Mouse (Mus musculus): ENCODE measurements around the gene Foxo6. TPM values are rescaled to one million over a fixed set of nuclear protein-coding genes. Genes with fewer than 3 reads are reported as not detected.

The Foxo6 gene
- total RNA-seq, 2 experiments from 2014 or later, result 12.4 to 15.8 TPM

DNA sequence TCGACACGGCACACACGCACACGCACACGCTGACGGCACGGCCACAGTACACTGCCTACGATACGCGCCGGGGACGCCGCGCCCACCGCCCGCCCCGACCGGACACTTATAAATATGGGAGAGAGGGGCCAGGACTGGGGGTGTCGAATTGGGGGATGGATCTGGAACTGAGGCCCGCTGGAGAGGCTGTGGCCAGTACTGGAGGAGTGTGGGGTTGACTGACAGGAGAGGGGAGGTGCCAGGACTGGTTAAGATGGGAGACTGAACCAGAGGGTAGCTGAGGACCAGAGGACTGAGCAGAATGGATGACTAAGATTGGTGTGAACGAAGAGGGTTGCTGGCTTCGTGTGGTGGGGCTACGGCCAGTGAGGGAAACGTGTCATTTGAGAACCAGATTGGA lies 20.0 kb downstream of the Foxo6 start:
- no peak for DNase-seq (ENCODE audit: low spot score in 2 of 2)
- intact Hi-C loops (cut with DNase I), result no loop called here

DNA sequence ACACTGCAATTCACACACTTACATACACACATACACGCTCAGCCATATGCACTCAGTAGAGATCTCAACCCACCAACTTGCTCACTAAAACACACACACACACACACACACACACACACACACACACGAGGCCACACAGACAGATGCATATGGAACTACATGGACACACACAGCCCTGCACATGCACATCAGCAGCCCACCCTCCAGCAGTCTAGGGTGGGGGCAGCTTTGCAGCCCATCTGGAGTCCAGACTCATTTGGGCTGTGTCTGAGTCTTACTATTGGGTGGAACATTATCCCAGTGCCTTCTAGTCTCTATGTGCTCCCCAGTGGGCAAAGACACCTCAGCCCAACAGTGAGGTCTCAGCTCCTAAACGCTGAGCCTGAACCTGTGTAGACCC lies 23.0 kb downstream of the Foxo6 start:
- intact Hi-C loops (cut with DNase I), result no loop called here
- DNase-seq (ENCODE audit: low spot score in 2 of 2), result no peak

DNA sequence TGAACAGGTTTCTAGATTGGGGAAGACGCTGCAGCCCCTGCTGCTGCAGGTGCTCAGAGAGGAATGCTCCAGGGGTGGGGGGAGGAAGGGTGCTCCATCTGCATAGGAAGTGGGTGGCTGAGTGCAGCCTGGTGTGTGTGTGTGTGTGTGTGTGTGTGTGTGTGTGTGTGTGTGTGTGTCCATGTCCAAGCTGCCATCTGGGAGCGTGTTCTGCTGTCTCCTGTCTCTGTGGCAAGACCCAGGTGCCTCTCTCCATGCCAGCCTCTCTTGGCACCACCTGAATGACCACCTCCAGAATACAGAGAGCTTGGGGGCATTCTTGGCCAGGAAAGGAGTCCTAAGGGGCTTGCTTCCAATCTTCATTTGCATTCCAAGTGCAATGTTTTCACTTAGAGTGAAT lies 24.4 kb downstream of the Foxo6 start:
- DNase-seq (ENCODE audit: low spot score in 2 of 2), result no peak

DNA sequence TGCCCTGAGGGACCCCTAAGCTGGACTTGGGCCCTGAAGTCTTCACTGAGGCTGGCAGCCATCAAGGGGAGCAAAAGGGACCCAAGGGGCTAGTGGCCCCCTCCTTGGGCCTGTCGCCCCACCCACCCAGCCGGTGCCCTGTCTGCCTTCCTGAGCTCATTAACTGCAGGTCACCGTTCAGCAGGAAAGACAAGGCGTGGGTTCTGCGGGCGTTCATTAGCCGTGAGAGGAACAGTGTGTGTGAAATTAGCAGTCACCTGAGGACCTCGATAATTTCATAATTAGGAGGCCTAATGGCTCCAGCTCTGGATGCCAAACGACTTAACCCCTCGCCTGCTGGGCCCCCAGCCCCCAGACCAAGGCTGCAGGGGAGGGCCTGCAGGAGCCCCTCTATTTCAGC lies 24.9 kb downstream of the Foxo6 start:
- DNase-seq (ENCODE audit: low spot score in 2 of 2), result no peak
- intact Hi-C loops (cut with DNase I), result no loop called here

More for the DNA sequence above, 24.4 kb downstream of the Foxo6 start:
- intact Hi-C loops (cut with DNase I), result no loop called here

DNA sequence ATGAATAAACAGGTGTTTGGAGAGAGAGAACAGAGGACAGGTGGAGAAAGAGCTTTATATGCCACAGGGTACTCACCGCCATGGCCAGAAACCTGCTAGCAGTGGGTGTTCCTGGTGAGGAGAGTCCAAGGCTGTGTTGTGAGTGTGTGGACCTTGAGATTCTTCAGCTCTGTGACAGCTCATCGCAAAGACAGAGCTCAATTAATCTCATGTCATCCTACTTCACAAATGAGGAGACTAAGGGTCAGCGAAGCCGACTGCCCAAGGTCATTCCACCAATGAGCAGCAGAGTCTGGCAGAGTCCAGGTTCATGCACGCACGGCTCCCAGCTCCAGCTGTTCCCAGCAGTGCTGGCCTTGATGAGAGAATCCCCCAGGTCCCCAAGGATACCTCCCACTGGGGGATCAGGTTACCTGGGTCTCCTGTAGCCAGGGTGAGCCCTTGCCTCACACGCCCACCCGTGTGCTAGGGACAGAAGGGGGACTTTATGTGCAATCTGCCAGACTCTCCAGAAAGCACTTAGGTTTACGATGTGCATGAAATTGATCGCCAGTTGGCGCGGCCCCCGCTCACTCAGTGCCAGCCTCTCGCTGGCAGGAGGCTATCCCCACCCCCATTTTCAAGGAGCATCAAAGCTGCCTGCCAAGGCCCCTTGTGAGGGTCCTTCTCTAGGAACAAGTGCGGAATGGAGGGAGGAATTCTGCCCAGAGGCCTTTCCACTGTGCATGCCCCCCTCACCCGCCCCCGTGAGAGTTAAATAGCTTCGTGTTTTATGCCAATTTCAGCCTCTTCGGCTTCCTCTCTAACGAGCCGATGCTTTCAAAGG lies 27.6 kb downstream of the Foxo6 start:
- intact Hi-C loops (cut with DNase I), result loop anchor here (2.0 kb wide), 1 partner anchor 23 kb away; no protein-coding TSS in a partner anchor
- DNase-seq (ENCODE audit: low spot score in 2 of 2), result peak in 1 of 2 experiments; percentile 72

DNA sequence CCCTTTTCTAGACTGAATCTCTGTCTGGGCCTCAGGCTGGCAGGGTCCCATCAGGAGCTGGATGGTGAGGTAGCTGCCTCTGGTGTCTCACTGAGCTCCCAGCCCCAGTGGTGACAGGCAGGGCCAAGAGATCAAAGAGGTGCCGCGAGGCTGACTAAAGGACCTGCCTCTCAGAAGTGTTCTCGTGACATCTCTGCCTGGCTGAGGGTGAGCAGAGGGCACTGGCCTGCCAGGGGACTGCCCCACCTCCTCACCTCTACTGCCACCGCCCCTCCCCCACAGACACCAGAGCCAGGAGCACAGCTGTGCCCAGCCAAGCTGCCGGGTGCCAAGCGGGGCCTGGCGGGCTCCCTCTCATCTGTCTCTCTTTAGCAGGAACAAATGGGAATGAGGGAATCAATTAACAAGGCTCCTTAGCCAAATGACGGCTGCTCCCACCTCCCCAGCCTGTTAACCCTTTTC lies 38.3 kb downstream of the Foxo6 start:
- DNase-seq (ENCODE audit: low spot score in 2 of 2), result peak; percentile 46 to 56
- intact Hi-C loops (cut with DNase I), result loop anchor here (5.0 kb wide), 1 partner anchor 38 kb away; the partner anchor contains the start of gene Foxo6

DNA sequence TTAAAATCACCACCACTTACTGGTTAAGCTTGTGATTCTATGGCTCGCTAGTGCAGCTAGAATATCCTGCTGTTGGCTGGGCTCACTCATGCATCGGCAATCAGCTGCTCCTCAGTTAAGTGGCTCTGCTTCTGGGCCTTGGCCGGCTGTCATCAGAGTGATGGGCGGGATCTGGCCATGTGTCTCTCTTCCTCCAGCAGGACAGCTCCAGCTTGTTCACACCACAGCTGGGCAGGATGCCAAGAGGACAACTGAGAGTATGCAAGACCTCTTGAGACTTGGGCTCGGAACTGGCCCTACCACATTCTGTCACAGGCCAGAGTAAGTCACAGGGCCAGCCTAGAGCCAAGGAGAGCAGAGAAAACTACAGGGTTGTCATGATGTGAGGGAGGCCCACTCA lies 39.7 kb downstream of the Foxo6 start:
- intact Hi-C loops (cut with DNase I), result loop anchor here (5.0 kb wide), 1 partner anchor 40 kb away; the partner anchor contains the start of gene Foxo6
- no peak for DNase-seq (ENCODE audit: low spot score in 2 of 2)

DNA sequence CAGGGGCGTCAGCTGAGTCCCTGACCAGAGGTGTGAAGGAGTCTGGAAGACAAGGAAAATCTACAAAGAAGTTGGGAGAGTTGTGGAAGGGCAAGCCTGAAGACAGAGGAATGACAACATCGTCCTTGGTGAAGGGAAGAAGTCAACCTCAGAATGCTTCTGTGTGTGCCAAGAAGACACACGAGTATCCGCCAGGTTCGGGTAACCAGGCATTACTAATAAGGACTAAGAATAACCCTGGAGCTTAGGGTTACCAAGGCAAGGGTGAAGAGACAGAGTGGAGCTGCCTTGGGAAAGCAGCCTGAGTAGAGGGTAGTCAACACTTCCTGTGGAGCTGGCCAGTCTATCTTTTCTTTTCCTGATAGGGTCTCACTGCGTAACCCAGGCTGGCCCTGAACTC lies 41.1 kb downstream of the Foxo6 start:
- DNase-seq (ENCODE audit: low spot score in 2 of 2), result no peak
- intact Hi-C loops (cut with DNase I), result loop anchor here (5.0 kb wide), 1 partner anchor 41 kb away; the partner anchor contains the start of gene Foxo6

DNA sequence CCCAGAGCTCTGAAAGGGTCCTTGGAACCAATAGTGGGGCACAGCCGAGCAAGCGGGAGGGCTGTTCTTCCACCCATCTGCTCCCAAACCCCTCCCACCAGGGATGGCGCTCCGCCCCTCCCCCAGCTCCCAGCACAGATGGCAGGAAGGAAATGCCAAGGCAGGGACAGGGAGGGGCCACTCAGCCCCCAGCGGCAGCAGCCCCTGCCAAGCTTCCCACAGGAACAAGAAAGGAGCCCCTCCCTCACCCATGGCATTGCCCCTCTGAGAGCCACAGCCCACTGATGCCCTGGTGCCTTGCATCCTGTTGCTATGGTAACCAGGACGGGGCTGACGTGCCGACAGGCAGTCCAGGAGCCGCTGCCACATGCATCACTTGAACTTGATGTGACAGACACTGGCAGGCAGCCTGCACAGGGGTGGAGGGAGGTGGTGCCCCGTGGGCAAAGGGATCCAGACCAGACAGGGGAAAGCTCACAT lies 44.3 kb downstream of the Foxo6 start:
- DNase-seq (ENCODE audit: low spot score in 2 of 2), result peak; percentile 69 to 76
- intact Hi-C loops (cut with DNase I), result no loop called here

DNA sequence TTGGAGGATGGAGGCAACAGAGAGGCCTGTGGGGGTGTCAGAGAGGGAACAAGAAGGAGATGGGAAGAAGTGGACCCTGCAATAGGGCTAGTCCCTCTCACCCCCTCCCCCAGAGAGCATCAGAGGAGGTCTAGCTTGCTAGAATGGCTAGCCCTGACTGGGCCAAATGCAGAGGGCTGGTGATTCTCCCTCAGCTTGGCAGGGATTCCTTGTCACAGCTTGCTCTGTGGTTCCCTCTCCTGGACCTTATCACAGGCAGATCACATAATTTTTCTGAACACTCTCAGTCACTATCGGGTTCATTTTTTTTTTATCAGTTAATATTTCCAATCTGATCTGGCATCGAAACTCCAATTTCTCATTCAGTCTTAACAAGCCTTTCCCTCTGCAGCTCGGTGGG lies 46.0 kb downstream of the Foxo6 start:
- no peak for DNase-seq (ENCODE audit: low spot score in 2 of 2)
- intact Hi-C loops (cut with DNase I), result no loop called here

DNA sequence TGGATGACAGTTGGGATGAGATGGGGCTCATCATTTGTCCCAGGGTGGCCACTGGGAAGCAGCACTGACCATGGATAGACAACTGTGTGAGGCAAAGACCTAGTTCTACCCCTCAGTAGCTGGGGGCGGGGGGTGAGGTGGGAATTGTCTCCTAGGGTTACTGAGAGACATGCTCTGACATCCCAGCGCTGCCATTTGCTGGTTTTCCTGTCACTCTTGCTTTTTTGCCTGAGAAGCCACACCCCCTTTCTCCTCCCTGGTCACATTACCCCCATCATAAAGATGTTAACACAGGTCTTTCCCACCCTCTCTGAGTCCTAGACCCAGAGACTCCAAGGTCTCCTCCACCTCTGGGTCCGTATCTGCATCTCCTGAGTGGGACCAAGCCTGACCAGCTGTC lies 47.7 kb downstream of the Foxo6 start:
- DNase-seq (ENCODE audit: low spot score in 2 of 2), result no peak
- intact Hi-C loops (cut with DNase I), result no loop called here

DNA sequence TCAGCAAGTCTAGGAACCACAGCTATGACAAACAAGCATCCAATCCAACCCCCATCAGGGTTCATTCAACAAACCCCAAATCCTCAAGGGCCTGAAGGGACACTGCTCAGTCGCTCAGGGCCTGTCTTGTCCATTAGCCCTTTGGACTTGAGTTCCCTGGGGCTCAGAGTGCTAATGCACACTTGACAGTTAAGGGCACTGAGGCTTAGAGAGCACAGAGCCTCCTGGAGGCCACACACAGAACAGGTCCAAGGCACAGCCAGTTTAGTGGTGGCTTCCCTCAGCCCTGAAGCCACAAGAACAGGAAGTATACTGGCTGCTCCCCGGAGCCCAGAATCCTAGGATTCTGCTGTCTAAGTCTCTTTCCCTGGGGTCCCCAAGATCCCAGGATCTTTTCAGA lies 53.9 kb downstream of the Foxo6 start:
- intact Hi-C loops (cut with DNase I), result no loop called here
- no peak for DNase-seq (ENCODE audit: low spot score in 2 of 2)

DNA sequence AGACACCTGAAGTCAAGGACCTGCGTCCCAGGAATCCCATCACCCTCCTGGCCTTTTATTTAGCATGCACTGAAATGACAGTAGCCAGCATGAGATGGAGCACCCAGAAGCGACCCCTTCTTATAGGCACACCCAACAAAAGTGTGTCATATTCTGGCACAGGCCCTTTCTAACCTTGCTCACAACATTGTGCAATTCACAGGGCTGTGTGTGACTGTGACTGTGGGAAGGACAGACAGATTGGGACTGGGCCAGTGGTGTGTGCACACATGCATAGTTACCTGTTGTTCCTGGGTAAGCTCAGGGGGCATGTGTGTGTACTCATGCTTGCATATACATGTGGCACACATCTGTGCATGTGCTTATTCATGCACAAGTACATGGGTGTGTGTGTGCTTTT lies 54.6 kb downstream of the Foxo6 start:
- intact Hi-C loops (cut with DNase I), result no loop called here
- no peak for DNase-seq (ENCODE audit: low spot score in 2 of 2)

DNA sequence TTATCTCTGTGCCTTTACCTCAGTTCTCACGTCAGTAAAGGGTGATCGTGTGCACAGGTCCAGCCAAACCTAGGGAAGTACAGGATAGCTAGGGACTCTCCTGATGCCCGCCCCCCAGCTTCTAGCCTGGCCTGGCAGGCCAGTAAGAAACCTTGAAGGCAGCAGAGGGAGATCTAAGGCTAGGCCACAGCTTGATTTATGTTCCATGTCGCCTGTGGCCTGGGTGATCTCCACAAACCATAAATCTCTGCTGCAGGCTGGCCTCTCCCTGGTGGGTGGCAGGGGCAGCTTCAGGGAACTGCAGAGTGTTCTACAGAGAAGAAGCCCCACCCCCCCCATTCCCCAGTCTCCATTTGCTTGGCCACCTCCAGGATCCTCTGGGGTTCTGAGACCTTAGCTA lies 55.2 kb downstream of the Foxo6 start:
- intact Hi-C loops (cut with DNase I), result no loop called here
- DNase-seq (ENCODE audit: low spot score in 2 of 2), result no peak

DNA sequence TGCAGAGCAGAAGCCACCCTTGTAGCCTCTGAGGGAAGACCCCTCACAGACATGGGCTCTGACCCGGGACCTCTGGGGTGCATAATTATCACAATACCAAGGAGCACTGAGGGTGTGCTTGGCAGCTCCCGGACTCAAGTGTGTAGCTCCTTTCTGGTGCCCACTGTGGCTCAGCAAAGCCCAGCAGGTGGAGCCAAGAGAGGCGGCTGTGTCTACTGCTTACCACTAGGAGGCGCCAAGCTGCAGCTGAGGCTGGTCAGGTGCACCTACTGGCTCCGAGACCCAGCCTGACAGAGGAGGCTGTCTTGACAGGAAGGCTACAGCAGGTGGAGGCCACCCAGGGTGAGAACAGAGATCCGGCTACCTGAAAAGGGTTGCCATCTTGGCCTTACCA lies 56.9 kb downstream of the Foxo6 start:
- intact Hi-C loops (cut with DNase I), result loop anchor here (1.0 kb wide), 1 partner anchor 57 kb away; the partner anchor contains the start of gene Foxo6
- peak in 1 of 2 experiments; percentile 73 for DNase-seq (ENCODE audit: low spot score in 2 of 2)

DNA sequence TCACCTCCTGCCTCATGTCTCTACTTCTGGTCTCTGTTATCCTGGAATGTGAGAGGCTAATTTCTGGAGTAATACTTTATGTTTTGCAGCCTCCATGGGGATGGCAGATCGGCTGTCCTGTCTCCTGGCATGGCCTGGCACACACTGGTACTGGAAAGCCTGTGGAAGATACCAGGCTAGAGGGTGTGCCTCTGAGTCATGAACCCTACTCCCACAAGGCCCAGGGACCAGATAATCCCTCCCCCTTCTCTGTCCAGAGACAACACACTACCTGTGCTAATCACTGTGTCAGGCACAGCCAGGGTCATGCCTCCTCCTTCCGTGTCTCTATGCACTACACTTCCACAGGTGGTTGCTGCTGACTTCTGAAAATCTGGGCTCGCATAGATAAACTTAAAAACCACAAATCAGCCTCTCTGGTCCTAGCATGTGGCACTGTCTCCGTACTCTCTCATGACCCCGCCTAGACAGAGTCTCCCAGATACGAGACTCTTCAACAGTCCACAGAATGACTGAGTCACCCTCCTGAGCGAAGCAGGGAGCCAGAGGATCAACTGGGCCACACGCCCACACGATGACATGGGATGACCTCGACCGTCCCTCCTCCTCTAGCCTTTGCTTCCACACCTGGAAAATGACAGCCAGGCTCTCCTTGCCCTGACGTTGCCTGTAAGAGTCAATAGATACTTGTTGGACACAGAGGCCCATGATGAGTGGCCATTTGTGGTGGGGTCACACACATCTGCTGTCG lies 57.5 kb downstream of the Foxo6 start:
- intact Hi-C loops (cut with DNase I), result loop anchor here (1.0 kb wide), 1 partner anchor 58 kb away; the partner anchor contains the start of gene Foxo6
- no peak for DNase-seq (ENCODE audit: low spot score in 2 of 2)

DNA sequence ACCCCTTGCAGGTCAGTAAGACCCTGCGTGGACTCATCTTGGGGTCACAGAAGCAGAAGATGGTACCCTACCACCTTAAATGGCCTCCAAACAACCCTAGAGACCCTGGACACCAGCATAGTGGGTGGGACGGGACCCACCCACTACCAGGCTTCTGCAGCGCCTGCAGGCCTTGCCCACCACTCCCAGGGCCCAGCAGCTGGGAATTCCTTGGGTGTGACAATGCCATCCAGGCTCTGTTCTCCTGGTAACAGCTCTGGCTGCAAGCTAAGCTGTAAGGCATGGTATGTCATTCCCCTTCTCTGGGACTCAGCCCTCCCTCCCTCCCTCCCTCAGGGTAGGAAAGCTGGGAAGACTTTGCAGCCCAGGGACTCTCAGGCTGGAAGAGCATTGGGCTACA lies 58.5 kb downstream of the Foxo6 start:
- intact Hi-C loops (cut with DNase I), result no loop called here
- DNase-seq (ENCODE audit: low spot score in 2 of 2), result no peak

DNA sequence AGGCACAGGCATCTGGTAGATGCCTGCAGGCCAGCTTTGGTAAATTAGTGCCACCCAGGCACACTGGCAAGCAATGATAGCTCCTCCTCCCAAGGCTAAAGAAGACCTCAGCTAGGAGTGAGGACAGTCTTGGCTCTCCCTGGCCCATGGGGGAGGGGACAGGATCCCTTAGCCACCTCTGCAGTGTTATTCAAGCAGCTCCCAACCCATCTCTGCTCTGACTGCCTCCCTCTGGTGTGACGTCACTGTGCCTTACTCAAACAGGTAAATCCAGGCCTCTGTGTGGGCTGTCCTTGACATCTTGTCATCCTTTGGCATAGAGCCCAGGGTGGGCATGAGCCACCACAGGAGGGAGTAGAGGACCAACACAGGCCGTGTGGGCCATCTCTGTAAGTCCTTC lies 59.9 kb downstream of the Foxo6 start:
- intact Hi-C loops (cut with DNase I), result loop anchor here (2.0 kb wide), 1 partner anchor 142 kb away; no protein-coding TSS in a partner anchor
- DNase-seq (ENCODE audit: low spot score in 2 of 2), result no peak

DNA sequence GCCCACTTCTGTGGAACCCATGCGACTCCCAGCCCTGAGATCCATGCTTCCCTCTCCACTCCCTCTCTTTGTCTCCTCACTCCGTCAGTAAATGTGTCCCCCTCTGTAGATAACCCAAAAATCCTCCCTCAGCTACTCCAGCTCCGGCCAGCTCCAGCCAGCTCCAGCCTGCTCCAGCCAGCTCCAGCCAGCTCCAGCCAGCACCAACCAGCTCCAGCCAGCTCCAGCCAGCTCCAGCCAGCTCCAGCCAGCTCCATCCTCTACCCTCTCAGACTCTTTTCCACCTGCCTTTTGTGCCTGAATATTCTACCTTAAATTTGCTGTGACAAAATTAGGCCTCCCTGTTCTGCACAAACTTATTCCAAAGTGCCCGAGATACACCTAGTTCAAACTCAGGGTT lies 60.5 kb downstream of the Foxo6 start:
- intact Hi-C loops (cut with DNase I), result loop anchor here (2.0 kb wide), 1 partner anchor 142 kb away; no protein-coding TSS in a partner anchor
- no peak for DNase-seq (ENCODE audit: low spot score in 2 of 2)

DNA sequence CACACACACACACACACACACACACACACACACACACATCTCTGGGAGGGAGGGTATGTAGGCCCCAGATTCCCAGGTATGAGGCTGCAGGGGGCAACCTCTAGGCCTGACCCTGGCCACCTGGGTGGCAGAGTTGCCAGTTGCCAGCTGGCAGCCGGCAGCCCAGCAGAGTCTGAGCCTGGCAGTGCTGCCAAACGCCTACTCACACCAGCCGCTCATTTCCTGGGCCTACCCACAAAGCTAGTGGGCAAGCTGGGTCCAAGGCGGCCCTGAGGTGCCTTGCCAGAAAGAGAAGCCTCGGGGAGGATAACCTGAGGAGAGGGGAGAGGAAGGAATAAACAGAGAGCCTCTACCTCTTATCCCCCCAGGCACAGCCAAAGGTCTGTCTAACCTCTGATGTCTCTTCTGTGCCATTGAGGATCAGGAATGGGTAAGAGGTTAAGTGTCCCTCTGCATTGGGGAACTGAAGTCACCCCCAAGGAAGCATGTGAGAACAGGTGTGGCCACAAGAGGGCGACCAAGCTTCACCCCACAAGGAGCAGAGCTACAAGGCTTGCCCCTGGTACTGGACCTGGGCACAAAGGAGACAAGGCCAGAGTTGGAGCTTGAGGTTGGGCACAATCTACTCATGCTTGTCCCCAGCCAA lies 61.9 kb downstream of the Foxo6 start:
- intact Hi-C loops (cut with DNase I), result loop anchor here (2.0 kb wide), 2 partner anchors 98 to 156 kb away; no protein-coding TSS in a partner anchor

More for the DNA sequence above, 61.9 kb downstream of the Foxo6 start:
- DNase-seq (ENCODE audit: low spot score in 2 of 2), result peak; percentile 71
